Mouse (Mus musculus) midbrain, embryonic 11.5 days (tissue): ENCODE measurements around the gene Tspyl4. TPM values are rescaled to one million over a fixed set of nuclear protein-coding genes. Genes with fewer than 3 reads are reported as not detected.
A peak's percentile ranks its signal among the peaks of the same experiment; 100 is the strongest.

Source experiments
- ATAC-seq: fragments of 200-750 bp; cut with Nextera tagmentation; 2 replicates; pipeline ENCODE4 v1.8.0; 2017; ENCODE audit warnings: moderate TSS enrichment, moderate library complexity; ENCODE audit not compliant: low FRiP score
- DNase-seq: peaks from one replicate; pipeline ENCODE4 v3.0.0; 2015; ENCODE audit warnings: low spot score; ENCODE audit errors: missing footprints
- H3K27ac ChIP-seq: fragments of 300-500 bp; sonication (generic); 2 replicates; pipeline ENCODE4 v1.5.1; 2014; ENCODE audit warnings: low read depth, low read length
- H3K27me3 ChIP-seq: fragments of 300-500 bp; sonication (generic); 2 replicates; pipeline ENCODE4 v1.6.1; 2014; ENCODE audit warnings: mild to moderate bottlenecking, low read length, moderate library complexity, mixed read lengths; ENCODE audit not compliant: control insufficient read depth, insufficient read depth
- H3K36me3 ChIP-seq: fragments of 300-500 bp; sonication (generic); 2 replicates; pipeline ENCODE4 v1.6.1; 2014; ENCODE audit warnings: mild to moderate bottlenecking, low read length, moderate library complexity, mixed read lengths; ENCODE audit not compliant: control insufficient read depth, insufficient read depth
- H3K4me1 ChIP-seq: fragments of 300-500 bp; sonication (generic); 2 replicates; pipeline ENCODE4 v1.6.1; 2014; ENCODE audit warnings: low read length; ENCODE audit not compliant: control insufficient read depth, insufficient read depth
- H3K4me2 ChIP-seq: fragments of 300-500 bp; sonication (generic); 2 replicates; pipeline ENCODE4 v1.6.1; 2014; ENCODE audit warnings: mild to moderate bottlenecking, moderate library complexity
- H3K4me3 ChIP-seq: fragments of 300-500 bp; sonication (generic); 2 replicates; pipeline ENCODE4 v1.5.1; 2014; ENCODE audit warnings: low read depth, low read length
- H3K9ac ChIP-seq: fragments of 300-500 bp; sonication (generic); 2 replicates; pipeline ENCODE4 v1.6.1; 2014; ENCODE audit warnings: low read length
- H3K9me3 ChIP-seq: fragments of 300-500 bp; sonication (generic); 2 replicates; pipeline ENCODE4 v1.6.1; 2016; ENCODE audit warnings: low read length; ENCODE audit not compliant: control insufficient read depth
- WGBS: fragments of 180-500 bp; shearing (Covaris S2); extraction: QIAGEN DNeasy Blood & Tissue Kit; methylation state at CpG from one replicate; pipeline ENCODE4 v1.1.7; 2014; 5-methylcytosine and 5-hydroxymethylcytosine counted together
- polyA plus RNA-seq: library from polyadenylated mRNA; unstranded; fragments of >200 nt; fragmentation: Nextera tagmentation; extraction: Ambion mirVana; gene quantifications from 2 replicates; pipeline ENCODE4 v1.2.1, GENCODE M21; 2014

Gene Tspyl4
- polyA plus RNA-seq, 1 experiment from 2014 or later, result 32.7 TPM

DNA sequence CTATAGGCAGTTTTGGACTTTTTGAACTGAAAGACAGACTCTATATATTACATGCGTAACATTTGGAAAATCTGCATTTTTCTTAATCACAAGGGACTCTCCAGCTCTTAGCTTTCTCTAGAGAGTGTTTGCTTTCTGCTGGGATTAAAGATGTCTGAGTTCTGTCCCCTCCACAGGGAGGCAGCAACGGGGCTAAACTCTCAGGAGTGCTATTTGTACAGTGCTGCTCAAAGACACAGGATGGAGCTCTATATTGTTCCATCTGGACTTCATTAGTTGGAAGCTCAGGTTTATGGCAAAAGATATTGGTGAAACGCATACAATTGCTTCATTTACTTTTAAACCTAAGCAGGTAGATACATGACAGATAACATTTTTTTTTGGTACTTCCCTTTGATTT, 15.3 kb downstream of the Tspyl4 start:
- Histone ChIP-seq H3K27ac (no peak overlapping the region), H3K9ac (no peak overlapping the region), H3K4me3 (no peak overlapping the region), H3K9me3 (no peaks in the 10 kb centered on the region), H3K4me1 (peaks cover 9% of the 10 kb centered on the region), H3K4me2 (no peak overlapping the region), H3K27me3 (no peaks in the 10 kb centered on the region), H3K36me3 (no peaks in the 10 kb centered on the region)
- no peak for DNase-seq
- WGBS, result 64% methylated on average over 3 of the region's 3 CpGs
- no peak for ATAC-seq

DNA sequence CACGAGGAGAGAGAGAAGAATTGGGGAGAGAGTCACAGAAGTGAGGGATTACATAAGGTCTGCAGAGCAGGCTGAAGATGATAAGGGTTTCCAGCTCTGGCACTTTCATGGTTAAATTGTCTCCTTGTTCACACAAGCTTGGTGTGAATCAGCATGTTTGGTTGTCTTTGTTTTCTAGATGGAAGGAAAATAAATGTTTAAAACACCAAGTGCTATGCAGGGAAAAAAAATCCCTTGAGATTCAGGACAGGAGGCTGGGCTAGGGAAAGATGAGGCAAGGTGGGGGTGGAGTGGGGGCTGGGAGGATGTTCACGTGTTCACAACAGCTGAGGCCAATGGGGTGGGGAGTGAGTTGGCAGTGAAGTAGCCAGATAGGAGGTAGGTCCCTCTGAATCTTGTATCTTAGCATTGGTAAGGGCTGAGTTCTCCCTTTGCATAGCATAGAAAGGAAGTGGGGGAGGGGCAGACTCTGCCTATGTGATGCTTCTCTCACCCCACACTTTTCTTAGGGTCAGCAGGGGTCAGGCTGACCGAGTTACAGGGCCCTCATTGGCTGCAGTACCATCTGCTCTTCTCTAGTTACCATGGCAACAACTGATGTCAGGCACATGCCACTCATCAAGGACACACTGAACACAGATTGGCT, 19.5 kb downstream of the Tspyl4 start:
- 1% methylated on average over 3 of the region's 3 CpGs for WGBS
- ATAC-seq (peak; percentile 97), DNase-seq (peak; percentile 97)
- Histone ChIP-seq H3K4me2 (peak overlapping the region; percentile 32; the same call in 1 of the 2 replicates), H3K36me3 (no peaks in the 10 kb centered on the region), H3K9ac (peak overlapping the region; percentile 3; the same call in 1 of the 2 replicates), H3K27ac (peak overlapping the region; percentile 88), H3K9me3 (no peaks in the 10 kb centered on the region), H3K4me3 (no peak overlapping the region), H3K4me1 (peaks cover 9% of the 10 kb centered on the region), H3K27me3 (no peaks in the 10 kb centered on the region)

- ATAC-seq (peak; percentile 64), DNase-seq (no peak)
- Histone ChIP-seq H3K27ac (peak overlapping the region; percentile 88), H3K4me2 (peak overlapping the region; percentile 32; the same call in 1 of the 2 replicates), H3K9ac (no peak overlapping the region), H3K4me3 (no peak overlapping the region), H3K9me3 (no peaks in the 10 kb centered on the region), H3K4me1 (peaks cover 9% of the 10 kb centered on the region), H3K36me3 (no peaks in the 10 kb centered on the region), H3K27me3 (no peaks in the 10 kb centered on the region)
- 16% methylated on average over 2 of the region's 2 CpGs for WGBS
These were observed 20.0 kb downstream of the Tspyl4 start for GRCm38 (mm10) chr10:34317217-34317606.

- DNase-seq (no peak), ATAC-seq (no peak)
- Histone ChIP-seq H3K9ac (no peak overlapping the region), H3K27ac (no peak overlapping the region), H3K4me1 (peaks cover 7% of the 10 kb centered on the region), H3K4me3 (no peak overlapping the region), H3K27me3 (no peaks in the 10 kb centered on the region), H3K36me3 (no peaks in the 10 kb centered on the region), H3K4me2 (no peak overlapping the region), H3K9me3 (no peaks in the 10 kb centered on the region)
- WGBS, result 83% methylated on average over 2 of the region's 2 CpGs
These were observed 23.6 kb downstream of the Tspyl4 start for GRCm38 (mm10) chr10:34320809-34321208.

GRCm38 (mm10) chr10:34326701-34327100, 29.5 kb downstream of the Tspyl4 start:
- no peak for DNase-seq
- H3K4me1 ChIP-seq, result no peaks in the 10 kb centered on the region

DNA sequence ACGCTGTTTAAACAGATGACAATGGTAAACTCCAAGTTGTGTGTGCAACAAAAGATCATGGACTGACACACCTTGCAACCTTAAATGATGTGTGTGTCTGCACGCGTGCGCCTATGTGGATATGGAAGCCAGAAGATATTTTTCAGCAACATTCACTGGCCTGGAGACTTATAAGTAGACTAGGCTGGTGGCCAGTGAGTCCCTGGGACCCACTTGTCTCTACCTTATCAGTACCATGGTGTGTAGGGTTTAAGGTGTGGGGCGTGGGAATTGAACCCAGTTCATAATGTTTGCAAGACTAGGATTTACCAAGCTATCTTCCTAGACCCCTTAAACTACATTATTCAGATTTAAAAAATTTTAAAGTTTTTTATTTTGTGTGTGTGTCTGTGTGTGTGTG, 29.9 kb downstream of the Tspyl4 start:
- no peaks in the 10 kb centered on the region for H3K4me1 ChIP-seq
- no peaks in the 10 kb centered on the region for H3K27me3 ChIP-seq
- no peak overlapping the region for H3K27ac ChIP-seq
- DNase-seq, result no peak
- H3K9me3 ChIP-seq, result no peaks in the 10 kb centered on the region
- H3K4me3 ChIP-seq, result no peak overlapping the region
- H3K9ac ChIP-seq, result no peak overlapping the region
- no peaks in the 10 kb centered on the region for H3K36me3 ChIP-seq
- WGBS, result 66% methylated on average over 5 of the region's 5 CpGs
- no peak overlapping the region for H3K4me2 ChIP-seq
- 0 out of 2 replicates have a peak, but pooled peaks have one; percentile 35 for ATAC-seq

More at GRCm38 (mm10) chr10:34326701-34327100, 29.5 kb downstream of the Tspyl4 start:
- 22% methylated on average over 4 of the region's 4 CpGs for WGBS
- Histone ChIP-seq H3K27me3 (no peaks in the 10 kb centered on the region), H3K4me2 (no peak overlapping the region), H3K9ac (no peak overlapping the region), H3K9me3 (no peaks in the 10 kb centered on the region), H3K36me3 (no peaks in the 10 kb centered on the region), H3K4me3 (no peak overlapping the region), H3K27ac (no peak overlapping the region)
- no peak for ATAC-seq

- peak; percentile 82 for ATAC-seq
- no peaks in the 10 kb centered on the region for H3K9me3 ChIP-seq
- DNase-seq, result peak; percentile 86
- H3K9ac ChIP-seq, result no peak overlapping the region
- WGBS, result 4% methylated on average over 2 of the region's 2 CpGs
- no peaks in the 10 kb centered on the region for H3K27me3 ChIP-seq
- no peaks in the 10 kb centered on the region for H3K36me3 ChIP-seq
- no peak overlapping the region for H3K4me2 ChIP-seq
- no peak overlapping the region for H3K27ac ChIP-seq
- no peaks in the 10 kb centered on the region for H3K4me1 ChIP-seq
- H3K4me3 ChIP-seq, result no peak overlapping the region
These were observed 31.1 kb downstream of the Tspyl4 start for GRCm38 (mm10) chr10:34328310-34328709.

- WGBS, result 84% methylated on average over 6 of the region's 6 CpGs
- ATAC-seq, result no peak
- no peak overlapping the region for H3K9ac ChIP-seq
These were observed 43.8 kb downstream of the Tspyl4 start for GRCm38 (mm10) chr10:34341014-34341413.

GRCm38 (mm10) chr10:34341886-34342285, 44.6 kb downstream of the Tspyl4 start:
- DNase-seq (no peak), ATAC-seq (no peak)
- WGBS, result 81% methylated on average over 1 of the region's 1 CpGs
- H3K27me3 ChIP-seq, result no peaks in the 10 kb centered on the region
- H3K4me3 ChIP-seq, result no peak overlapping the region
- H3K27ac ChIP-seq, result no peak overlapping the region
- H3K4me1 ChIP-seq, result no peaks in the 10 kb centered on the region
- H3K9me3 ChIP-seq, result no peaks in the 10 kb centered on the region
- no peak overlapping the region for H3K4me2 ChIP-seq
- no peak overlapping the region for H3K9ac ChIP-seq
- no peaks in the 10 kb centered on the region for H3K36me3 ChIP-seq

More at GRCm38 (mm10) chr10:34341014-34341413, 43.8 kb downstream of the Tspyl4 start:
- H3K4me1 ChIP-seq, result no peaks in the 10 kb centered on the region
- DNase-seq, result no peak
- no peaks in the 10 kb centered on the region for H3K36me3 ChIP-seq
- no peak overlapping the region for H3K4me2 ChIP-seq
- H3K27me3 ChIP-seq, result no peaks in the 10 kb centered on the region
- H3K4me3 ChIP-seq, result no peak overlapping the region
- H3K27ac ChIP-seq, result no peak overlapping the region
- no peaks in the 10 kb centered on the region for H3K9me3 ChIP-seq
